Mouse (Mus musculus): ENCODE measurements at regions not wholly inside any gene's neighbourhood (a gene's known extent, or its start where the extent isn't known, plus 50 kb on each side); places are given as distances from the start of the nearest gene placed in this dataset.
A peak's percentile ranks its signal among the peaks of the same experiment; 100 is the strongest.

GRCm38 (mm10) chr1:26631442-26631841 is 55.8 kb downstream of the 4931408C20Rik start:
- DNase-seq (ENCODE audit: low spot score), result peak; percentile 42

Measured in retina, embryonic 14.5 days (tissue).